Mouse (Mus musculus): ENCODE measurements around the gene Mtrr.

The Mtrr gene

DNA sequence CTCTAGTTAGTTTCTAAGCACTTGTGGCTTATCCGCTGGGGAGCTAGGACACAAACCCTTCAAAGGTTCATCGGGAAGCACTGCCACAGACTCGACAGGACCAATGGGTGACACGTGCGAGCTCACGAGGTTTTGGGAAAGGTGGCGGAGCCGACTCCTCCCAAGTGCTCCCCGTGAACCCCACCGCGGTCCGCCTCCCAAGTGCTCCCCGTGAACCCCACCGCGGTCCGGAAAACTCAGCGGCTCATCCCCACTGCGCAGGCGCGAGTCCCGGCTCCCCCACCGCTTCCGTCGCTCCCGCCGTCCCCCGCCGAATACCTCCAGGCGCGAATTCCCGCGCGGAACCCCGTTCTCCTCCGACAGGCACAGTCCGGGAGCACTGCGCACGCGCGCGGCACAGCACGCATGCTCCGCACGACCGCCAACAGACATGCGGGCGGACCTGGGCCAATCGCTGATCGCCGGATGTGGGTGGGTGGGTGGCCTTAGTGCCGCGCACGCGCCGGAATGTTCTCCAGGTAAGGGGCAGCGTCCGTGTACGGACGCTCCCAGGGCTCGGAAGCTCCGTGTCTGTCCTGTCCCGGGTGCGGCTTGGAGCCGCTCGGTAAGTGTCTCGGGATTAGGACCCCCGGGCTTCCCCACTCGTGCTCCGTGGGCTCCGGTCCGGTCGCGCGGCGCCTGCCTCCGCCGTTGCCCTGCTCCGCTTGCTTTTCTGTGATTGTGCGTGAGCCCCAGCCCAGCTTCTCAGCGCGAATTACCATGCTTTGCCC is at the start of gene Mtrr, which contains the start of gene Fastkd3:
Mtrr (minus strand) TSS at position 403 of the 770 bp plus-strand sequence.
Fastkd3 (plus strand) TSS at position 488 of the 770 bp plus-strand sequence.
- DNase-seq (ENCODE audit: low read depth), result peak; percentile 83

- DNase-seq (ENCODE audit: low read depth), result no peak
Observed at GRCm38 (mm10) chr13:68627041-68627440, 45.1 kb upstream of the Mtrr start.

DNA sequence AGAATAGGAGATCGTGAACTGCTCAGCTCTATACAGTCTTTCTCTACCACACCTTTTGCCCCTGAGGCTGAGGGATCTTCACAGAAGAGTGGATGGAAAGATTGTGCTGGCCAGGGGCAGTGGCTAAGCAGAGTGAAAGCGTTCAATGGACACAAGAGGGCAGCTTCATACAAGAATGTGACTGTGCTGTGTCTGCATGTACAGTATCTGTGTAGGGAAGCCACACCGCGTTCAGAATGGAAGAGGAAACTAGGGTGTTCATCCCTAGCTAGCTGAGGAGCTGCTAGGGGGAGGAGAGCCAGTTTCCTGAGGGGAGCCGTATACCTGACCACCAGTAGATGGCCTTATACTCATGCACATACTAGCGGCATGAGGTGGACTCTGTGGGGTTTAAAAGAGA is 40.8 kb upstream of the Mtrr start:
- DNase-seq (ENCODE audit: low read depth), result no peak

GRCm38 (mm10) chr13:68607652-68608405 is 25.9 kb upstream of the Mtrr start:
- no peak for DNase-seq (ENCODE audit: low read depth)

DNA sequence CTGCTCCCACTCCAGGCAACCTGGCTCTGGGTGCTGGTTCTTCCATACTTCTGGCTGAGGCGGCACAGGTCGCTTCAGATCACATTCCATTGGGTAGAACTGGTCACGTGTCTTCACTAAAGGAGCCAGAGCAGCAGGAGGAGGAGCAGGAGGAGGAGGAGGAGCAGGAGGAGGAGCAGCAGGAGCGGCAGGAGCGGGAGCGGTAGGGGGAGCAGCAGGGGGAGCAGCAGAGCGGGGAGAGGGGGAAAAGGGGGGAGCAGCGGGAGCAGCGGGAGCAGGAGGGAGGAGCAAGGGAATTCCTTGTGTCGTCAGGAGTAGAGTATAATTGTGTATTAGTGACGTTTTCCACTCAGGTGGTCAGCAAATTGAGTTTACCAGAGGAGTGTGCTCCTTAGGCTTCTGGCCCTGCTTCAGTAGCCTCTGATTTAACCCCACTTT is 23.8 kb upstream of the Mtrr start:
- DNase-seq (ENCODE audit: low read depth), result no peak

GRCm38 (mm10) chr13:68603085-68603484 is 21.1 kb upstream of the Mtrr start:
- no peak for DNase-seq (ENCODE audit: low read depth)

- DNase-seq (ENCODE audit: low read depth), result no peak
Observed at GRCm38 (mm10) chr13:68601184-68601583, 19.2 kb upstream of the Mtrr start.

- DNase-seq (ENCODE audit: low read depth), result no peak
Observed at GRCm38 (mm10) chr13:68598953-68599352, 17.0 kb upstream of the Mtrr start.

- no peak for DNase-seq (ENCODE audit: low read depth)
Observed at GRCm38 (mm10) chr13:68597667-68598066, 15.7 kb upstream of the Mtrr start.

- DNase-seq (ENCODE audit: low read depth), result no peak
Observed at GRCm38 (mm10) chr13:68597199-68597598, 15.2 kb upstream of the Mtrr start, which contains the start of gene 1700001L19Rik. Gene 1700001L19Rik (plus strand): TSS chr13:68597421.

GRCm38 (mm10) chr13:68593797-68594196 is 11.8 kb upstream of the Mtrr start:
- no peak for DNase-seq (ENCODE audit: low read depth)

GRCm38 (mm10) chr13:68588352-68588751 is 6.4 kb upstream of the Mtrr start:
- DNase-seq (ENCODE audit: low read depth), result no peak

DNA sequence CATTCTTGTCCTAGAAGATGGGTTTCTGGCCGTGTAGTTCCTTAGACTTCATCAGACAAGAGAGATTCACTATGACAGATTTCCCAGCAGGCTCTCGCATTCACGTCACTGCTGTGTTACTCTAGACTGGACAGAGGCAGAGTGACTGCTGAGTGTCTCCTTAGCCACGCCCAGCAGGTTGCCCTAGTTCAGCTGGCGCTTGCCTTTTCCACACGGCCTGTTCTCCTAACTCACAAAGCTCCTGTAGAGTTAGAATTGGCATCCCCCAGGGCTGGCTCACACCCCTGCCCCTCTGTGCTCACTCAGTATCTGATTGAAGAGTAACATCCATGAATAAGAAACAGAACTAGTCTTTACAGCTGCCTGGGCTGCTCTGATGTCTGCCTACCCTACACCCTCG is 3.5 kb upstream of the Mtrr start:
- no peak for DNase-seq (ENCODE audit: low read depth)

- no peak for DNase-seq (ENCODE audit: low read depth)
Observed at GRCm38 (mm10) chr13:68583961-68584360, 2.0 kb upstream of the Mtrr start.

GRCm38 (mm10) chr13:68582517-68582780 is 500 bp upstream of the Mtrr start:
- DNase-seq (ENCODE audit: low read depth), result no peak

- DNase-seq (ENCODE audit: low read depth), result no peak
Observed at GRCm38 (mm10) chr13:68581086-68581740, 736 bp downstream of the Mtrr start.

GRCm38 (mm10) chr13:68577945-68578344 is 4.0 kb downstream of the Mtrr start:
- no peak for DNase-seq (ENCODE audit: low read depth)

- DNase-seq (ENCODE audit: low read depth), result no peak
Observed at GRCm38 (mm10) chr13:68574398-68574797, 7.6 kb downstream of the Mtrr start.

- no peak for DNase-seq (ENCODE audit: low read depth)
Observed at GRCm38 (mm10) chr13:68572966-68573913, 8.7 kb downstream of the Mtrr start.

GRCm38 (mm10) chr13:68572247-68572646 is 9.7 kb downstream of the Mtrr start:
- no peak for DNase-seq (ENCODE audit: low read depth)

GRCm38 (mm10) chr13:68569589-68570336 is 12.2 kb downstream of the Mtrr start:
- peak; percentile 28 for DNase-seq (ENCODE audit: low read depth)
